24 mouse cellular contexts compared by ENCODE assay signal in genomic region chr11:63851041-63851730, GRCm38 (mm10).
DNase-seq lines count a peak whose midpoint lies in the region; ATAC-seq and TF ChIP-seq lines count a peak whose summit lies in the region.
"Had no signal": no experiment of that assay in that cellular context is flagged by ENCODE, and none has a peak within 500 bp of the region (broad histone marks: within the 10 kb centered on the region; RNA-seq: fewer than 3 reads in every experiment).

No protein-coding gene starts in this region.

- no peaks in the 10 kb centered on the region for H3K27me3 ChIP-seq in intestine, embryonic 14.5 days (replicated peaks; ENCODE audit: control insufficient read depth, insufficient read depth, low read length)
- H3K27me3 ChIP-seq in intestine, embryonic 16.5 days (replicated peaks; ENCODE audit: control insufficient read depth, insufficient read depth, low read length), result no peaks in the 10 kb centered on the region
- H3K27me3 ChIP-seq in liver, embryonic 13.5 days, result no peaks in the 10 kb centered on the region
- H3K27me3 ChIP-seq in CH12.LX (replicated peaks), result no peaks in the 10 kb centered on the region
- no peaks in the 10 kb centered on the region for H3K27me3 ChIP-seq in liver, postnatal 0 days (ENCODE audit: insufficient read depth, low read length)
- no peaks in the 10 kb centered on the region for H3K27me3 ChIP-seq in heart, embryonic 12.5 days (replicated peaks)
- H3K27me3 ChIP-seq: embryonic facial prominence, embryonic 12.5 days; heart, embryonic 13.5 days had no signal

- WGBS in intestine, embryonic 14.5 days, result 79% methylated on average over 6 of the region's 6 CpGs
- 76% methylated on average over 6 of the region's 6 CpGs for WGBS in intestine, embryonic 16.5 days
- WGBS in liver, embryonic 13.5 days (ENCODE audit: insufficient replicate concordance), result 64% methylated on average over 6 of the region's 6 CpGs
- WGBS in liver, postnatal 0 days (ENCODE audit: insufficient replicate concordance), result 69% methylated on average over 6 of the region's 6 CpGs
- 78% methylated on average over 6 of the region's 6 CpGs for WGBS in heart, embryonic 12.5 days

- DNase-seq in intestine, embryonic 14.5 days (ENCODE audit: low spot score), result peak; percentile 16
- DNase-seq in liver, embryonic 13.5 days, result no peak
- DNase-seq in liver (no peak), CH12.LX (ENCODE audit: extremely low read depth) (no peak)
- DNase-seq in liver, postnatal 0 days, result peak; percentile 20
- DNase-seq: adrenal gland, postnatal 14 days; cerebellum, adult 11 months; cerebellum, adult 2 months; cerebellum, adult 9-11 months; cerebellum, postnatal 25 days; forebrain, postnatal 0 days; gastrocnemius, postnatal 25 days; heart, adult 18-20 months; heart, postnatal 14 days; heart, postnatal 4 days had no signal

- TF ChIP-seq CTCF in CH12.LX (conservative IDR thresholded peaks at IDR 0.05 in 1 of 2, IDR thresholded peaks at IDR 0.05 in 1 of 2; ENCODE audit: low read depth in 2 of 2, low read length in 2 of 2), result no peak
- TF ChIP-seq CTCF in liver, postnatal 0 days (IDR thresholded peaks at IDR 0.05; ENCODE audit: low read depth), result peak; percentile 19; the same call in 1 of the 2 replicates

- H3K4me1 ChIP-seq in intestine, embryonic 14.5 days (replicated peaks; ENCODE audit: control insufficient read depth, insufficient read depth, low read length), result no peaks in the 10 kb centered on the region
- no peaks in the 10 kb centered on the region for H3K4me1 ChIP-seq in intestine, embryonic 16.5 days (ENCODE audit: control insufficient read depth, insufficient read depth, low read length)
- H3K4me1 ChIP-seq in liver, embryonic 13.5 days (replicated peaks), result no peaks in the 10 kb centered on the region
- H3K4me1 ChIP-seq in CH12.LX (ENCODE audit: control insufficient read depth in 1 of 2, insufficient read depth in 2 of 2), result no peaks in the 10 kb centered on the region
- H3K4me1 ChIP-seq in liver, postnatal 0 days (ENCODE audit: insufficient read depth), result 0 out of 2 replicates have a peak, but pooled peaks cover 3% of the 10 kb centered on the region
- H3K4me1 ChIP-seq in heart, embryonic 12.5 days (replicated peaks), result no peaks in the 10 kb centered on the region

- no peak for ATAC-seq in intestine, embryonic 14.5 days (replicated peaks; ENCODE audit: low FRiP score, low TSS enrichment, low read depth)
- no peak for ATAC-seq in intestine, embryonic 16.5 days
- ATAC-seq in liver, embryonic 13.5 days (ENCODE audit: low read depth), result 0 out of 2 replicates have a peak, but pooled peaks have one; percentile 39
- peak; percentile 100 for ATAC-seq in liver, postnatal 0 days
- no peak for ATAC-seq in heart, embryonic 12.5 days (ENCODE audit: insufficient number of reproducible peaks, low FRiP score)
- ATAC-seq: forebrain, embryonic 14.5 days; forebrain, postnatal 0 days; Patski had no signal

- H3K9ac ChIP-seq in intestine, embryonic 14.5 days (ENCODE audit: low read length), result no peak overlapping the region
- no peak overlapping the region for H3K9ac ChIP-seq in intestine, embryonic 16.5 days (ENCODE audit: low read depth, low read length)
- H3K9ac ChIP-seq in liver, embryonic 13.5 days, result no peak overlapping the region
- H3K9ac ChIP-seq in CH12.LX (ENCODE audit: insufficient read depth, low read depth), result no peak overlapping the region
- no peak overlapping the region for H3K9ac ChIP-seq in liver, postnatal 0 days (replicated peaks)
- no peak overlapping the region for H3K9ac ChIP-seq in heart, embryonic 12.5 days
- H3K9ac ChIP-seq: embryonic facial prominence, embryonic 12.5 days; embryonic facial prominence, embryonic 15.5 days; forebrain, postnatal 0 days; heart, embryonic 13.5 days; hindbrain, embryonic 14.5 days had no signal

- no peak overlapping the region for H3K4me3 ChIP-seq in intestine, embryonic 14.5 days (ENCODE audit: low read depth, low read length)
- no peak overlapping the region for H3K4me3 ChIP-seq in intestine, embryonic 16.5 days (ENCODE audit: low read length)
- no peak overlapping the region for H3K4me3 ChIP-seq in liver, embryonic 13.5 days (replicated peaks)
- no peak overlapping the region for H3K4me3 ChIP-seq in CH12.LX (replicated peaks in 1 of 3; ENCODE audit: low read depth in 2 of 3, low read length in 2 of 3, poor library complexity in 1 of 3)
- no peak overlapping the region for H3K4me3 ChIP-seq in liver, postnatal 0 days (ENCODE audit: low read depth, low read length)
- H3K4me3 ChIP-seq in heart, embryonic 12.5 days, result no peak overlapping the region
- H3K4me3 ChIP-seq: embryonic facial prominence, embryonic 12.5 days; embryonic facial prominence, embryonic 15.5 days; heart, embryonic 13.5 days had no signal

- no peak overlapping the region for H3K4me2 ChIP-seq in intestine, embryonic 14.5 days (ENCODE audit: low read length)
- H3K4me2 ChIP-seq in intestine, embryonic 16.5 days (ENCODE audit: low read depth, low read length), result no peak overlapping the region
- no peak overlapping the region for H3K4me2 ChIP-seq in liver, embryonic 13.5 days
- 0 out of 2 replicates have a peak overlapping the region, but pooled peaks have one; percentile 6 for H3K4me2 ChIP-seq in CH12.LX (ENCODE audit: insufficient read depth, low read depth, poor library complexity, severe bottlenecking)
- H3K4me2 ChIP-seq in liver, postnatal 0 days (ENCODE audit: low read depth, low read length), result no peak overlapping the region
- no peak overlapping the region for H3K4me2 ChIP-seq in heart, embryonic 12.5 days
- H3K4me2 ChIP-seq: embryonic facial prominence, embryonic 12.5 days; embryonic facial prominence, embryonic 15.5 days; heart, embryonic 13.5 days; hindbrain, embryonic 14.5 days had no signal

- dilution Hi-C loops in CH12.LX (cut with MboI; ENCODE audit: extremely low pct_ligation_motif_present, extremely low pct_unique_long_range_greater_than_20kb, low sequenced_read_pairs), result no loop called here

- TF ChIP-seq EP300 in CH12.LX (IDR thresholded peaks at IDR 0.05; ENCODE audit: low read length), result no peak
- peak; percentile 45; the same call in 1 of the 2 replicates for TF ChIP-seq EP300 in liver, postnatal 0 days (IDR thresholded peaks at IDR 0.05; ENCODE audit: low read depth)

- H3K27ac ChIP-seq in intestine, embryonic 14.5 days (ENCODE audit: low read depth), result no peak overlapping the region
- H3K27ac ChIP-seq in intestine, embryonic 16.5 days (ENCODE audit: low read length), result no peak overlapping the region
- no peak overlapping the region for H3K27ac ChIP-seq in liver, embryonic 13.5 days
- no peak overlapping the region for H3K27ac ChIP-seq in CH12.LX (ENCODE audit: insufficient read depth, low read depth)
- peak overlapping the region; percentile 81 for H3K27ac ChIP-seq in liver, postnatal 0 days (ENCODE audit: low read depth)
- H3K27ac ChIP-seq in heart, embryonic 12.5 days (ENCODE audit: poor library complexity, severe bottlenecking), result no peak overlapping the region
- H3K27ac ChIP-seq: embryonic facial prominence, embryonic 12.5 days; embryonic facial prominence, embryonic 15.5 days; heart, embryonic 13.5 days; hindbrain, embryonic 14.5 days had no signal

- H3K36me3 ChIP-seq in intestine, embryonic 14.5 days (ENCODE audit: control insufficient read depth, insufficient read depth, low read length), result no peaks in the 10 kb centered on the region
- H3K36me3 ChIP-seq in intestine, embryonic 16.5 days (ENCODE audit: control insufficient read depth, insufficient read depth, low read length), result no peaks in the 10 kb centered on the region
- H3K36me3 ChIP-seq in liver, embryonic 13.5 days, result no peaks in the 10 kb centered on the region
- H3K36me3 ChIP-seq in CH12.LX (replicated peaks in 1 of 2; ENCODE audit: control insufficient read depth in 1 of 2, insufficient read depth in 1 of 2, low read length in 1 of 2), result no peaks in the 10 kb centered on the region
- no peaks in the 10 kb centered on the region for H3K36me3 ChIP-seq in liver, postnatal 0 days (replicated peaks; ENCODE audit: insufficient read depth, low read length)
- H3K36me3 ChIP-seq in heart, embryonic 12.5 days, result no peaks in the 10 kb centered on the region
- H3K36me3 ChIP-seq: embryonic facial prominence, embryonic 12.5 days; embryonic facial prominence, embryonic 15.5 days; G1E; heart, embryonic 13.5 days had no signal

- no peak for TF ChIP-seq RAD21 in CH12.LX (IDR thresholded peaks at IDR 0.05; ENCODE audit: low read depth, low read length)

- in situ Hi-C loops in CH12.LX (cut with MboI; ENCODE audit: low pct_ligation_motif_present, low pct_unique_long_range_greater_than_20kb, low sequenced_read_pairs), result no loop called here

- no peak for TF ChIP-seq POLR2A in CH12.LX (IDR thresholded peaks at IDR 0.05; ENCODE audit: low read depth, low read length)

- no peaks in the 10 kb centered on the region for H3K79me2 ChIP-seq in CH12.LX (replicated peaks; ENCODE audit: control insufficient read depth, extremely low read depth, insufficient read depth, poor library complexity, severe bottlenecking)

- H3K9me3 ChIP-seq in intestine, embryonic 14.5 days (ENCODE audit: control insufficient read depth, low read length), result no peaks in the 10 kb centered on the region
- H3K9me3 ChIP-seq in intestine, embryonic 16.5 days (ENCODE audit: control insufficient read depth, low read length), result no peaks in the 10 kb centered on the region
- H3K9me3 ChIP-seq in liver, embryonic 13.5 days (replicated peaks), result no peaks in the 10 kb centered on the region
- H3K9me3 ChIP-seq in CH12.LX (replicated peaks; ENCODE audit: low read length), result no peaks in the 10 kb centered on the region
- H3K9me3 ChIP-seq in liver, postnatal 0 days (ENCODE audit: low read length), result no peaks in the 10 kb centered on the region
- no peaks in the 10 kb centered on the region for H3K9me3 ChIP-seq in heart, embryonic 12.5 days (replicated peaks)
- H3K9me3 ChIP-seq: embryonic facial prominence, embryonic 12.5 days; embryonic facial prominence, embryonic 15.5 days; G1E; heart, embryonic 13.5 days had no signal

TF ChIP-seq in CH12.LX, 34 proteins besides CTCF, POLR2A, EP300 and RAD21:
- TF ChIP-seq USF2 (conservative IDR thresholded peaks at IDR 0.05; ENCODE audit: low read depth, low read length) (no peak), UBTF (IDR thresholded peaks at IDR 0.05; ENCODE audit: low read depth, low read length) (no peak), ZMIZ1 (IDR thresholded peaks at IDR 0.05; ENCODE audit: low read depth, low read length) (no peak), BHLHE40 (IDR thresholded peaks at IDR 0.05; ENCODE audit: low read depth, low read length) (no peak), SMC3 (IDR thresholded peaks at IDR 0.05; ENCODE audit: low read depth, low read length) (no peak), ZC3H11A (IDR thresholded peaks at IDR 0.05; ENCODE audit: low read depth, low read length) (no peak), MAX (IDR thresholded peaks at IDR 0.05; ENCODE audit: low read length) (no peak)

Comparison
In these comparisons a context has a peak if more than half of its experiments do, and no peak if none do; other contexts are left out.
1. DNase-seq: peak in intestine, embryonic 14.5 days (single experiment) and liver, postnatal 0 days (single experiment); none in liver, embryonic 13.5 days (single experiment), liver (single experiment) and CH12.LX (single experiment).
2. ATAC-seq: peak in liver, embryonic 13.5 days (single experiment) and liver, postnatal 0 days (single experiment); none in intestine, embryonic 14.5 days (single experiment), intestine, embryonic 16.5 days (single experiment) and heart, embryonic 12.5 days (single experiment).